Mouse (Mus musculus): ENCODE data around the gene Slmap. TPM values are rescaled to one million over a fixed set of nuclear protein-coding genes. Genes with fewer than 3 reads are reported as not detected.
A peak's percentile ranks its signal among the peaks of the same experiment; 100 is the strongest.

The Slmap gene
- polyA plus RNA-seq, 1 experiment from 2014 or later, result 18.8 TPM

DNA sequence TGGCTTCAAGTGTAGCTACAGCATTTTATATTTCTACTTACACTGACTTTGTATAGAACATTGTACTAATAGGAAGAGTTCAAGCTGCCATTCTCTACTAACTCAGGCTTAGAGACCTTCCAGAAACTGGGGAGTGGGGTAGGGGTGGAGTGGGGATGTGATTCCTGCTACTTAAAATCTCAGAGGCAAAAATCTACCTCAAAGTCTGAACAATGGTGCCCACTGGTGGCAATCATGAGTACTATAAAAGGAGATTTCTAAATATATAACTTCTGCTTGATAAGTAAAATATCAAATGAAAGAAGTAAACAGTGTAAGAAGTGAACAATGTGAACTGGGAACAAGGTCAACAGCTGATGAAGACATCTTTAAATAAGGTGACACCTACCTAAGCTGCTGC, 75.2 kb downstream of the Slmap start:
- peaks cover 45% of the 10 kb centered on the region for H3K36me3 ChIP-seq
- H3K4me1 ChIP-seq, result no peaks in the 10 kb centered on the region
- no peak overlapping the region for H3K27ac ChIP-seq
- no peaks in the 10 kb centered on the region for H3K9me3 ChIP-seq
- no peak overlapping the region for H3K4me2 ChIP-seq
- no peak for ATAC-seq (ENCODE audit: insufficient number of reproducible peaks, low FRiP score, low TSS enrichment, low read depth)
- no peak overlapping the region for H3K9ac ChIP-seq
- no peak overlapping the region for H3K4me3 ChIP-seq
- H3K27me3 ChIP-seq, result no peaks in the 10 kb centered on the region

DNA sequence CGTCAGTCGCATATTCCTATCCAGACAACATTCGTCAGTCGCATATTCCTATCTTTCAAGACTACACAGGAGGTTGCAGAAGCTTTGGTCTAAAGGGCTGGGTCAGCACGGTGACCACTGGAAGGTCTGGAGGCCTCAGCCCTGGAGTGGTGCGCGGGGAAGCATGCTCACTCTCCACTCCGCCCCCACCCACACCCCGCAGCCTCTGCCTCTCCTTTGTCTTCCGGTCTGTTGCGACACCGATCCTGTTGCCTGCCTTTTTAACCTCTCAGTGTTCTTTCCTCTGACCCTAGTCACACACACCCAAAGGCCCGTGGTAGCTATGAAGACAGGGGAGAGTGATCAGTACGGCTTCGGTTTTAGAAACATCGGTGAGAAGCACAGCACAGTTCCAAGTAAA, 79.9 kb downstream of the Slmap start:
- Histone ChIP-seq H3K9ac (no peak overlapping the region), H3K4me1 (peaks cover 5% of the 10 kb centered on the region), H3K4me2 (no peak overlapping the region), H3K36me3 (peaks cover 20% of the 10 kb centered on the region), H3K9me3 (no peaks in the 10 kb centered on the region), H3K27ac (no peak overlapping the region), H3K4me3 (no peak overlapping the region), H3K27me3 (no peaks in the 10 kb centered on the region)
- 81% methylated on average over 16 of the region's 16 CpGs for WGBS
- no peak for ATAC-seq (ENCODE audit: insufficient number of reproducible peaks, low FRiP score, low TSS enrichment, low read depth)

DNA sequence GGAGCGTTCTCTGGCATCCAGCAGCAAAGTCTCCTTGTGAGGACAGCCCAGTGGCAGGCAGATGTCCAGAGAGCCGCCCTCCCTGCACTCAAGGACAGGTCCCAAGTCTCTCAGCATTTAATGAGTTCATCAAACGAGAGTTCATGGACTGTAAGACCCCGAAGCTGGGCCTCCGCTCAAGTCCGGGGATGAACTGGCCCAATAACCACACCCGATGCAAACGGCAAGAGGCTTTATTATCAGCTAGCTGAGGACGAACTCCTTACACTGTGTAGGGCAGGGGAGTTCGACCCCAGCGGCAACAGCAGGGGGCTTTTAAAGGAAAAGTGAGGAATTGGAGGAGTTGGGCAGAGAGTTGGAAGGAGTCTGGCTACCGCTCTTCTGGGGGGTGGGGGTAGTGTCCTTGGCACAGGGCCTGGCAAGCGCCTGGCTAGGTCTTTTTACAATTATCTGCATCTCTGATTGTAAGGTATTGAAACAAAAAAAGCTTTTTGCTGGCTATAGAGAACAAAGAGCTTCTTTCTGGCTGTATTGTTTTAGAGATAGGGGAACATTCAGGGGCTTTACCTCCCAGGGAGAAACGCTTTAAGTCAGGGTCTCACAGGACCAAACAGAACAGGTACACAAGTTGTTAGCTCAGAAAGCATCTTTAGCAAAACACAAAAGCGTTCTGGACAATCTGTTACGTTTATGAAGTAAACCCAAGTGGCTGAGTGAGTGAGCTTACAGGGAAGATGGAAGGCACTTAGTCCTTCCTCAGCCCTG, 84.5 kb downstream of the Slmap start:
- ATAC-seq (ENCODE audit: insufficient number of reproducible peaks, low FRiP score, low TSS enrichment, low read depth), result no peak
- Histone ChIP-seq H3K36me3 (no peaks in the 10 kb centered on the region), H3K4me1 (peaks cover 7% of the 10 kb centered on the region), H3K9ac (no peak overlapping the region), H3K27ac (peak overlapping the region; percentile 7; the same call in 1 of the 2 replicates), H3K27me3 (no peaks in the 10 kb centered on the region), H3K9me3 (no peaks in the 10 kb centered on the region), H3K4me3 (no peak overlapping the region), H3K4me2 (no peak overlapping the region)
- 44% methylated on average over 16 of the region's 16 CpGs for WGBS

GRCm38 (mm10) chr14:26448581-26448980, 86.2 kb downstream of the Slmap start:
- 57% methylated on average over 4 of the region's 4 CpGs for whole genome bisulfite sequencing

GRCm38 (mm10) chr14:26447223-26447622, 87.5 kb downstream of the Slmap start:
- WGBS, result 94% methylated on average over 2 of the region's 2 CpGs
- ATAC-seq (ENCODE audit: insufficient number of reproducible peaks, low FRiP score, low TSS enrichment, low read depth), result no peak
- no peak overlapping the region for H3K27ac ChIP-seq

More at GRCm38 (mm10) chr14:26448581-26448980, 86.2 kb downstream of the Slmap start:
- no peak overlapping the region for H3K27ac ChIP-seq
- no peak overlapping the region for H3K4me3 ChIP-seq
- no peak overlapping the region for H3K4me2 ChIP-seq
- ATAC-seq (ENCODE audit: insufficient number of reproducible peaks, low FRiP score, low TSS enrichment, low read depth), result no peak
- peaks cover 7% of the 10 kb centered on the region for H3K4me1 ChIP-seq
- H3K9me3 ChIP-seq, result no peaks in the 10 kb centered on the region
- no peaks in the 10 kb centered on the region for H3K36me3 ChIP-seq
- no peak overlapping the region for H3K9ac ChIP-seq
- H3K27me3 ChIP-seq, result no peaks in the 10 kb centered on the region

DNA sequence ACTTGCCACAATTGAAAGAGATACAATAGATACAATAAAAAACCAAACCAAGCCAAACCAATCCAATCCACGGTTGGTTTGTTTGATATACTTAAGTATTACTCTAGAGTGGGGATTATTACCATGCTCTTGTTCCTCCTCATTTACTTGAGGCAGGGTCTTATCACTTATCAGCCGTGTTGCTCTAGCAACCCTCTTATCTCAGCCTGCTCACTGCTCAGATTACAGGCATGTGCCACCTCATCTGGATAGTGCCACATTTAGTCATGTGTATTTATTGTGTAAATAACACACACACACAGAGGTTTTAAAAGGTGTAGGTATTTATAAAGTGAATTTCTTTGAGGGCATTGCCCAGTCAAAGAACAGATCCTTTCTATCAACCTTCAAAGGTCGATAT, 88.2 kb downstream of the Slmap start:
- Histone ChIP-seq H3K4me1 (peaks cover 7% of the 10 kb centered on the region), H3K4me2 (no peak overlapping the region), H3K27ac (no peak overlapping the region), H3K27me3 (no peaks in the 10 kb centered on the region), H3K36me3 (no peaks in the 10 kb centered on the region), H3K9ac (no peak overlapping the region), H3K9me3 (no peaks in the 10 kb centered on the region), H3K4me3 (no peak overlapping the region)
- no peak for ATAC-seq (ENCODE audit: insufficient number of reproducible peaks, low FRiP score, low TSS enrichment, low read depth)
- 87% methylated on average over 3 of the region's 3 CpGs for WGBS

More at GRCm38 (mm10) chr14:26447223-26447622, 87.5 kb downstream of the Slmap start:
- no peak overlapping the region for H3K4me3 ChIP-seq
- H3K4me1 ChIP-seq, result peaks cover 7% of the 10 kb centered on the region
- no peak overlapping the region for H3K9ac ChIP-seq
- H3K27me3 ChIP-seq, result no peaks in the 10 kb centered on the region
- no peaks in the 10 kb centered on the region for H3K36me3 ChIP-seq
- H3K4me2 ChIP-seq, result no peak overlapping the region
- no peaks in the 10 kb centered on the region for H3K9me3 ChIP-seq

DNA sequence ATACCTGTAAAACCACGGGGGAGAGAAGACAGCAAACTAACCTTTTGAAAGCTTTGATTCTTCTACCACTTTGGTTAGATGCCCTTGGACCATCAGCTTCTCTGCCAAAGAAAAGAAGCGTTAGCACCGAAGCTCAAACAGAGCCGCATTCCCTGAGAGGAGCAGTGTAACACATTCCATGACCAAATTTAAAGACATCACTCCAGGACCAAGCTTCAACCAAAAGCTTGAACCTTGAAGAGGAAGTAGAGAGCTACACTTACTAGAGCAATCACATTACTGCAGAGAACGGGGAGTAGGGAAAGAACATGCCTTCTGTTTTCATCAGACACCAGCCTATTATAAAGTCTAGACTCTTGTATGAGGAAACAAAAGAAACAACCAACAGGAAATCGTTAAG, 92.2 kb downstream of the Slmap start:
- H3K27me3 ChIP-seq, result no peaks in the 10 kb centered on the region
- H3K9ac ChIP-seq, result no peak overlapping the region
- no peaks in the 10 kb centered on the region for H3K4me1 ChIP-seq
- no peak overlapping the region for H3K4me3 ChIP-seq
- WGBS, result 64% methylated on average over 6 of the region's 6 CpGs
- H3K9me3 ChIP-seq, result no peaks in the 10 kb centered on the region
- no peak overlapping the region for H3K27ac ChIP-seq
- ATAC-seq (ENCODE audit: insufficient number of reproducible peaks, low FRiP score, low TSS enrichment, low read depth), result no peak
- no peak overlapping the region for H3K4me2 ChIP-seq
- 0 out of 2 replicates have a peak, but pooled peaks cover 4% of the 10 kb centered on the region for H3K36me3 ChIP-seq

DNA sequence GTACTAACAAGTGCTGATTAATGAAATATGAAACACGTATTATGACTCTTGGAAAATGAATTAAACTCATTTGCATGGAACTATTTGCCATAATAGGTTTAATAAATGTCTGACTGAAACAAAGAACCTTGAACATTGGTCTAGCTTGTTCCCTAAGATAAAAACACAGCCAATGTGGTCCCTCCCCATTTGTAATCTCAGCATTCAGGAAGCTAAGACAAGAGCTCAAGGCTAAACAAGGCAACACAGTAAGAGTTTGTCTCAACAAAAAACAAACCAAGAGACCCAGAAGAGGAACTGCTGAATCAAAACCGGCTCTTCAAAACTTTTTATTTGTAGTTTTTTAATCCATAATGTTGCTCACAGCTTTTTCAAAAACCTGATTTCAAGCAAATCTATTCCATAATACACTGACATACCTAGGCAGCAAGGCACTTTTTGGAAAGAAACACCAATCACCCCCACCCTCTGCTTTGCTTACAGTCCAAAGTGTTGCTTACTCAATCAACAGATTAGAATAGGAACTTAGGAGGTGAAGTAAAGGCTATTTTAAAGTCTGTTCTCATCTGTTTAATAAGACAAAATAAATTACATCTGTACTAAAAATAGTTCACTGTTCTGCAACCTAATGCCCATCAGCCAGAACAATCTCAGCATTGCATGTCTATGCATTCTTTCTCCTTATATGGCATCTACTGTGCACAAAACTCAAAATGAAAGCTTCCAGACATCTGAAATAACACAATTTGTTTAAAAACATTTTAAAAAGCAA, 93.5 kb downstream of the Slmap start:
- 68% methylated on average over 2 of the region's 2 CpGs for WGBS
- no peaks in the 10 kb centered on the region for H3K9me3 ChIP-seq
- no peaks in the 10 kb centered on the region for H3K27me3 ChIP-seq
- no peak for ATAC-seq (ENCODE audit: insufficient number of reproducible peaks, low FRiP score, low TSS enrichment, low read depth)
- 0 out of 2 replicates have a peak, but pooled peaks cover 6% of the 10 kb centered on the region for H3K36me3 ChIP-seq
- no peaks in the 10 kb centered on the region for H3K4me1 ChIP-seq
- no peak overlapping the region for H3K27ac ChIP-seq
- H3K4me3 ChIP-seq, result no peak overlapping the region
- no peak overlapping the region for H3K4me2 ChIP-seq
- H3K9ac ChIP-seq, result no peak overlapping the region

DNA sequence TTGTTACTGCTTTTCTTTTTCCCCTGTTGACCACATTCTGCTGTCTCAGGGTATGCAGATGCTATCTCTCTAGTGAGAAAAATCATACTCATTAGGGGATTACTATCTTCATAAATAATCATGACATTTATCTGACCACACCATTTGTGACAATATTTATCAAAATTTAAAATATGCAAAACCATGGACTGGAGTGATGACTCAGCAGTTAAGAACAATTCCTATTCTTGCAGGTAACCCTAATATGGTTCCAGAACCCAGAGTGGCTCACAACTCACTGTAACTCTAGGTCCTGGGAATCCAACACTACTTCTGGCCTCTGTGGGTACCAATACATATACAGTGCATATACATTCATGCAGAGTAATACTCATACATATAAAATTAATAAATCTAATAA, 94.7 kb downstream of the Slmap start:
- peaks cover 14% of the 10 kb centered on the region for H3K36me3 ChIP-seq
- no peaks in the 10 kb centered on the region for H3K9me3 ChIP-seq
- no peak overlapping the region for H3K4me2 ChIP-seq
- no peaks in the 10 kb centered on the region for H3K4me1 ChIP-seq
- no peak overlapping the region for H3K4me3 ChIP-seq
- H3K27ac ChIP-seq, result no peak overlapping the region
- H3K9ac ChIP-seq, result no peak overlapping the region
- no peaks in the 10 kb centered on the region for H3K27me3 ChIP-seq
- no peak for ATAC-seq (ENCODE audit: insufficient number of reproducible peaks, low FRiP score, low TSS enrichment, low read depth)

GRCm38 (mm10) chr14:26437771-26438170, 97.0 kb downstream of the Slmap start:
- no peaks in the 10 kb centered on the region for H3K27me3 ChIP-seq
- no peak for ATAC-seq (ENCODE audit: insufficient number of reproducible peaks, low FRiP score, low TSS enrichment, low read depth)

GRCm38 (mm10) chr14:26436304-26436703, 98.4 kb downstream of the Slmap start:
- Histone ChIP-seq H3K9me3 (no peaks in the 10 kb centered on the region), H3K36me3 (peaks cover 14% of the 10 kb centered on the region), H3K4me1 (no peaks in the 10 kb centered on the region), H3K27ac (no peak overlapping the region), H3K4me2 (no peak overlapping the region), H3K9ac (no peak overlapping the region), H3K27me3 (no peaks in the 10 kb centered on the region), H3K4me3 (no peak overlapping the region)
- no peak for ATAC-seq (ENCODE audit: insufficient number of reproducible peaks, low FRiP score, low TSS enrichment, low read depth)

More at GRCm38 (mm10) chr14:26437771-26438170, 97.0 kb downstream of the Slmap start:
- Histone ChIP-seq H3K4me3 (no peak overlapping the region), H3K9me3 (no peaks in the 10 kb centered on the region), H3K9ac (no peak overlapping the region), H3K27ac (no peak overlapping the region), H3K4me1 (no peaks in the 10 kb centered on the region), H3K4me2 (no peak overlapping the region), H3K36me3 (peaks cover 14% of the 10 kb centered on the region)
- WGBS, result 87% methylated on average over 2 of the region's 2 CpGs

- Histone ChIP-seq H3K4me3 (no peak overlapping the region), H3K9me3 (no peaks in the 10 kb centered on the region), H3K9ac (no peak overlapping the region), H3K4me2 (no peak overlapping the region), H3K4me1 (no peaks in the 10 kb centered on the region), H3K27me3 (no peaks in the 10 kb centered on the region), H3K27ac (no peak overlapping the region), H3K36me3 (peaks cover 16% of the 10 kb centered on the region)
- WGBS, result 58% methylated on average over 2 of the region's 2 CpGs
- ATAC-seq (ENCODE audit: insufficient number of reproducible peaks, low FRiP score, low TSS enrichment, low read depth), result no peak
Measured at GRCm38 (mm10) chr14:26432320-26432719, 102.4 kb downstream of the Slmap start.
